30 mouse cellular contexts compared by ENCODE assay signal in genomic region chr5:101496161-101496560, GRCm38 (mm10).
"Had no signal": no experiment of that assay in that cellular context is flagged by ENCODE, and none has a peak within 500 bp of the region (broad histone marks: within the 10 kb centered on the region; RNA-seq: fewer than 3 reads in every experiment).

No protein-coding gene starts in this region.

- ATAC-seq: liver, embryonic 12.5 days; liver, postnatal 0 days; lung, postnatal 0 days; midbrain, embryonic 15.5 days; midbrain, embryonic 16.5 days had no signal

- H3K9me3 ChIP-seq: limb, embryonic 10.5 days; limb, embryonic 12.5 days; limb, embryonic 13.5 days; limb, embryonic 15.5 days; liver, embryonic 15.5 days; lung, embryonic 15.5 days; midbrain, embryonic 10.5 days; midbrain, embryonic 12.5 days; midbrain, embryonic 13.5 days; midbrain, embryonic 15.5 days; neural tube, embryonic 12.5 days had no signal

- H3K4me2 ChIP-seq: limb, embryonic 12.5 days; limb, embryonic 13.5 days; limb, embryonic 15.5 days; liver, embryonic 11.5 days; liver, embryonic 12.5 days; liver, embryonic 13.5 days; liver, embryonic 15.5 days; lung, embryonic 14.5 days; lung, embryonic 15.5 days; midbrain, embryonic 12.5 days; midbrain, embryonic 13.5 days; midbrain, embryonic 15.5 days; neural tube, embryonic 12.5 days had no signal

- H3K36me3 ChIP-seq: limb, embryonic 10.5 days; limb, embryonic 12.5 days; limb, embryonic 13.5 days; limb, embryonic 15.5 days; liver, embryonic 12.5 days; liver, embryonic 13.5 days; liver, embryonic 15.5 days; lung, embryonic 15.5 days; midbrain, embryonic 10.5 days; midbrain, embryonic 12.5 days; midbrain, embryonic 13.5 days; midbrain, embryonic 15.5 days; neural tube, embryonic 12.5 days had no signal

- H3K27me3 ChIP-seq: limb, embryonic 12.5 days; limb, embryonic 13.5 days; limb, embryonic 15.5 days; liver, embryonic 12.5 days; liver, embryonic 13.5 days; liver, embryonic 15.5 days; lung, embryonic 15.5 days; megakaryocyte, embryonic 14.5 days had no signal

- H3K4me1 ChIP-seq: limb, embryonic 10.5 days; limb, embryonic 12.5 days; limb, embryonic 13.5 days; limb, embryonic 15.5 days; liver, embryonic 12.5 days; liver, embryonic 13.5 days; liver, embryonic 15.5 days; lung, embryonic 15.5 days; megakaryocyte, embryonic 14.5 days; midbrain, embryonic 12.5 days; midbrain, embryonic 15.5 days had no signal

- H3K9ac ChIP-seq: limb, embryonic 12.5 days; limb, embryonic 13.5 days; limb, embryonic 15.5 days; liver, embryonic 12.5 days; liver, embryonic 13.5 days; liver, embryonic 14.5 days; liver, embryonic 15.5 days; liver, postnatal 0 days; lung, embryonic 14.5 days; lung, embryonic 15.5 days; midbrain, embryonic 12.5 days; midbrain, embryonic 13.5 days; midbrain, embryonic 15.5 days; neural tube, embryonic 12.5 days had no signal

- DNase-seq: left cerebral cortex, postnatal 4 days; liver; liver, embryonic 13.5 days; liver, postnatal 0 days; lung, adult 18-20 months; lung, adult 2 months; lung, embryonic 14.5 days; lung, postnatal 10 days; lung, postnatal 14 days; lung, postnatal 36 days; lung, postnatal 4 days had no signal

- H3K4me3 ChIP-seq: limb, embryonic 10.5 days; limb, embryonic 12.5 days; limb, embryonic 13.5 days; limb, embryonic 15.5 days; liver, embryonic 12.5 days; liver, embryonic 13.5 days; liver, embryonic 15.5 days; lung, embryonic 15.5 days; megakaryocyte, embryonic 14.5 days; midbrain, embryonic 10.5 days; midbrain, embryonic 12.5 days; midbrain, embryonic 13.5 days; midbrain, embryonic 15.5 days; myocyte; neural tube, embryonic 12.5 days had no signal

- H3K27ac ChIP-seq: limb, embryonic 10.5 days; limb, embryonic 12.5 days; limb, embryonic 13.5 days; limb, embryonic 15.5 days; liver, embryonic 12.5 days; liver, embryonic 13.5 days; liver, embryonic 14.5 days; liver, embryonic 15.5 days; lung, embryonic 15.5 days; macrophage; midbrain, embryonic 10.5 days; midbrain, embryonic 12.5 days; midbrain, embryonic 13.5 days; midbrain, embryonic 15.5 days; neural tube, embryonic 12.5 days had no signal
